Mouse (Mus musculus) heart, adult 2 months (tissue): ENCODE results near the gene Mdk.

Experiments
- CTCF ChIP-seq: fragments of 200-600 bp; IDR thresholded peaks from 2 replicates; pipeline ENCODE4 v1.8.1; 2022; ENCODE audit warnings: antibody characterized with exemption, mild to moderate bottlenecking, moderate library complexity
- POLR2A ChIP-seq: fragments of 200-500 bp; IDR thresholded peaks from 2 replicates; pipeline ENCODE4 v1.6.1; 2011; ENCODE audit warnings: mild to moderate bottlenecking, low read depth, low read length, control low read depth; ENCODE audit not compliant: insufficient read depth

DNA sequence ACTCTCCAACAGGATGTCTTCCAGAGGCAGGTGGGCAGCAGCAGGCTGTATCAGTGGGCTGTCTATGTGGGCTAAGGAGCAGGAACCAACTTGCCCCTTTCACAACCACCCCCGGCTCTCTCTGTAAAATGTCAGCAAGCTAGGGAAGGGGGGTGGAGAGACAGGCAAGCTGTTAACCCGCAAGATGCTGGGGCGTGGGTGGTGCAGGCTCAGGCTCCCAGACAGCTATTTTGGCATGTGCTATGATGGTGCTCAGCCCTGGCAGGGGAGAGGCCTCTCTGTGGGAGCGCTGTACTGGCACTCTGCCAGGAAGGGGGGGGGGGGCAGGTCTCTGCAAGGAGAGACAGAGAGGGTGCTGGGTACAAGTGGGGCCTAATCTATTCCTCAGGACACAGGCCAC, 25.0 kb upstream of the Mdk start:
- TF ChIP-seq CTCF (no peak), POLR2A (no peak)
